Mouse (Mus musculus) small intestine, adult 2 months (tissue): ENCODE results near the gene Xylt1.

ENCODE experiments used
- CTCF ChIP-seq: fragments of 200-500 bp; IDR thresholded peaks from 2 replicates; pipeline ENCODE4 v1.5.1; 2012; ENCODE audit warnings: low read depth, mild to moderate bottlenecking, control low read depth, inconsistent platforms, low read length, moderate library complexity, mixed read lengths; ENCODE audit not compliant: insufficient replicate concordance, insufficient read length; ENCODE audit errors: extremely low read depth
- POLR2A ChIP-seq: fragments of 200-500 bp; IDR thresholded peaks from 2 replicates; pipeline ENCODE4 v1.6.1; 2012; ENCODE audit warnings: low read depth, mild to moderate bottlenecking, control low read depth, inconsistent platforms, low read length, moderate library complexity

- TF ChIP-seq CTCF (no peak), POLR2A (no peak)
Observed at GRCm38 (mm10) chr7:117567252-117567651, 186.5 kb downstream of the Xylt1 start.
